Mouse (Mus musculus) cerebellum, adult 2 months (tissue): ENCODE results near the gene Wars.

Experiments
- CTCF ChIP-seq: fragments of 200-500 bp; IDR thresholded peaks from 2 replicates; pipeline ENCODE4 v1.5.1; 2011; ENCODE audit warnings: low read depth, mild to moderate bottlenecking, control low read depth, low read length, moderate library complexity, borderline replicate concordance; ENCODE audit not compliant: insufficient read depth
- POLR2A ChIP-seq: fragments of 200-500 bp; IDR thresholded peaks from 2 replicates; pipeline ENCODE4 v1.6.1; 2011; ENCODE audit warnings: low read length, control low read depth, borderline replicate concordance; ENCODE audit not compliant: insufficient read depth

GRCm38 (mm10) chr12:108882776-108883175 lies 11.2 kb downstream of the Wars start:
- TF ChIP-seq CTCF (no peak), POLR2A (no peak)
